Mouse (Mus musculus): Measurements from ENCODE around the gene Cdan1.

DNA sequence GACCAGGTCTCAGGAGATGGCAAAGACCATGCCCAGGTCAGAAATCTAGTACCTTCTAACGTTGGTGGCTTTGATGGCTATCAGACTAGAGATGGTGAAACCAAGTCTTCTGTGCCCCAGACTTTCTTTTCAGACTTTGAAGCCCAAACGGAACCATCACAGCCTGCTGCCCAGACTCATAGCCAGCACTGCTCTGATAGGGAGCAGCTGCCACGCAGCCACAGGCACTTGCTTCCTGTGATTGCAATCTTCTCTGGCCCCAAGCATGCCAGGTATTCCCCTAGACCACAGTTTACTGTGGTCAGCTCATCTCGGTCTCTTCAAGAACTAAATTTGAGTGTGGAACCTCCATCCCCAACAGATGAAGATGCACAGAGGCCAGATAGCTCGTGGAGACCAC is 147.3 kb downstream of the Cdan1 start:
- TF ChIP-seq CTCF (IDR thresholded peaks at IDR 0.05; ENCODE audit: borderline replicate concordance, control insufficient read depth, extremely low read depth, insufficient read depth, low read length, poor library complexity): no peak
- TF ChIP-seq POLR2A (IDR thresholded peaks at IDR 0.05; ENCODE audit: control insufficient read depth, extremely low read depth, insufficient read depth, low read length, poor library complexity): no peak
